Mouse (Mus musculus) left cerebral cortex, adult 2 months (tissue): ENCODE measurements at regions not wholly inside any gene's neighbourhood (a gene's known extent, or its start where the extent isn't known, plus 50 kb on each side); places are given as distances from the start of the nearest gene placed in this dataset.
A peak's percentile ranks its signal among the peaks of the same experiment; 100 is the strongest.

Experiments used
- DNase-seq, 2 experiments: peaks; one replicate each; pipeline ENCODE4 v3.0.0; 2021 to 2022; ENCODE audit warnings: low spot score in 2 of 2, mixed read lengths in 1 of 2; ENCODE audit errors: extremely low spot score in 1 of 2
- H3K27ac ChIP-seq: fragments of 200-600 bp; 2 replicates; pipeline ENCODE4 v1.8.1; 2022
- H3K4me3 ChIP-seq: fragments of 200-600 bp; 2 replicates; pipeline ENCODE4 v1.8.1; 2022
- CTCF ChIP-seq: fragments of 200-600 bp; IDR thresholded peaks from 2 replicates; pipeline ENCODE4 v1.8.1; 2022; ENCODE audit warnings: antibody characterized with exemption, mild to moderate bottlenecking, moderate library complexity
- intact Hi-C: fragments of 180-260 bp; cut with DNase I; formaldehyde crosslinking; loops from one replicate; pipeline ENCODE4 v1.15.1; 2025

- no peak overlapping the region for H3K27ac ChIP-seq
- intact Hi-C loops = loop anchor here (10.0 kb wide), 1 partner anchor 346 kb away; no protein-coding TSS in a partner anchor
- no peak overlapping the region for H3K4me3 ChIP-seq
- peak; percentile 22 for TF ChIP-seq CTCF
- DNase-seq = no peak
Observed at GRCm38 (mm10) chr3:135001270-135001669, 172.5 kb downstream of the Tacr3 start.

GRCm38 (mm10) chr3:135015784-135016183 lies 187.0 kb downstream of the Tacr3 start:
- TF ChIP-seq CTCF = no peak
- DNase-seq = no peak
- Histone ChIP-seq H3K4me3 (no peak overlapping the region), H3K27ac (no peak overlapping the region)
- intact Hi-C loops = no loop called here

- TF ChIP-seq CTCF = no peak
- Histone ChIP-seq H3K4me3 (no peak overlapping the region), H3K27ac (no peak overlapping the region)
- no peak for DNase-seq
- intact Hi-C loops = no loop called here
Observed at GRCm38 (mm10) chr3:135024366-135024765, 188.0 kb upstream of the Cenpe start.

GRCm38 (mm10) chr3:135024799-135025198 lies 187.5 kb upstream of the Cenpe start:
- TF ChIP-seq CTCF = no peak
- no peak for DNase-seq
- H3K27ac ChIP-seq = no peak overlapping the region
- no peak overlapping the region for H3K4me3 ChIP-seq
- intact Hi-C loops = no loop called here

- DNase-seq = no peak
- no peak overlapping the region for H3K4me3 ChIP-seq
- TF ChIP-seq CTCF = no peak
- H3K27ac ChIP-seq = no peak overlapping the region
- intact Hi-C loops = no loop called here
Observed at GRCm38 (mm10) chr3:135032483-135032882, 179.9 kb upstream of the Cenpe start.

- TF ChIP-seq CTCF = no peak
- no peak overlapping the region for H3K27ac ChIP-seq
- no peak overlapping the region for H3K4me3 ChIP-seq
- no peak for DNase-seq
- intact Hi-C loops = no loop called here
Observed at GRCm38 (mm10) chr3:135037383-135037782, 175.0 kb upstream of the Cenpe start.

GRCm38 (mm10) chr3:135042195-135042594 lies 170.1 kb upstream of the Cenpe start:
- Histone ChIP-seq H3K27ac (no peak overlapping the region), H3K4me3 (no peak overlapping the region)
- no peak for DNase-seq
- intact Hi-C loops = no loop called here
- no peak for TF ChIP-seq CTCF

GRCm38 (mm10) chr3:135045769-135046277 lies 166.5 kb upstream of the Cenpe start:
- Histone ChIP-seq H3K27ac (no peak overlapping the region), H3K4me3 (no peak overlapping the region)
- intact Hi-C loops = no loop called here
- no peak for DNase-seq
- no peak for TF ChIP-seq CTCF

GRCm38 (mm10) chr3:135091487-135091886 lies 120.8 kb upstream of the Cenpe start:
- intact Hi-C loops = no loop called here
- no peak for TF ChIP-seq CTCF
- no peak for DNase-seq
- Histone ChIP-seq H3K4me3 (no peak overlapping the region), H3K27ac (no peak overlapping the region)

GRCm38 (mm10) chr3:135100901-135101586 lies 111.3 kb upstream of the Cenpe start:
- no peak overlapping the region for H3K4me3 ChIP-seq
- no peak overlapping the region for H3K27ac ChIP-seq
- no peak for DNase-seq
- intact Hi-C loops = no loop called here
- no peak for TF ChIP-seq CTCF
